Mouse (Mus musculus) left cerebral cortex, adult 11 months (tissue): ENCODE measurements around the gene Vash1.

Experiments
- DNase-seq: peaks from one replicate; pipeline ENCODE4 v3.0.0; 2022; ENCODE audit warnings: low spot score

The Vash1 gene

GRCm38 (mm10) chr12:86683698-86684097, 5.2 kb downstream of the Vash1 start:
- no peak for DNase-seq

- DNase-seq: no peak
Measured at GRCm38 (mm10) chr12:86685275-86685674, 6.8 kb downstream of the Vash1 start.

GRCm38 (mm10) chr12:86686551-86687330, 8.2 kb downstream of the Vash1 start:
- DNase-seq: no peak

GRCm38 (mm10) chr12:86687445-86687955, 9.0 kb downstream of the Vash1 start:
- no peak for DNase-seq

GRCm38 (mm10) chr12:86687971-86688573, 9.6 kb downstream of the Vash1 start:
- DNase-seq: no peak

GRCm38 (mm10) chr12:86688917-86689316, 10.4 kb downstream of the Vash1 start:
- DNase-seq: no peak

- no peak for DNase-seq
Measured at GRCm38 (mm10) chr12:86690700-86691485, 12.4 kb downstream of the Vash1 start.

GRCm38 (mm10) chr12:86692471-86693356, 14.2 kb downstream of the Vash1 start:
- no peak for DNase-seq

- DNase-seq: no peak
Measured at GRCm38 (mm10) chr12:86693389-86693788, 14.9 kb downstream of the Vash1 start.

GRCm38 (mm10) chr12:86694441-86694840, 15.9 kb downstream of the Vash1 start:
- DNase-seq: no peak

GRCm38 (mm10) chr12:86697996-86698395, 19.5 kb downstream of the Vash1 start:
- no peak for DNase-seq

GRCm38 (mm10) chr12:86698537-86698936, 20.0 kb downstream of the Vash1 start:
- no peak for DNase-seq

- peak; percentile 83 for DNase-seq
Measured at GRCm38 (mm10) chr12:86699965-86700926, 21.7 kb downstream of the Vash1 start.

GRCm38 (mm10) chr12:86700927-86701310, 22.4 kb downstream of the Vash1 start:
- DNase-seq: no peak

- DNase-seq: no peak
Measured at GRCm38 (mm10) chr12:86701491-86701890, 23.0 kb downstream of the Vash1 start.

GRCm38 (mm10) chr12:86702690-86703089, 24.2 kb downstream of the Vash1 start:
- DNase-seq: no peak

- DNase-seq: no peak
Measured at GRCm38 (mm10) chr12:86705843-86706242, 27.3 kb downstream of the Vash1 start.

GRCm38 (mm10) chr12:86714026-86714425, 35.5 kb downstream of the Vash1 start:
- DNase-seq: no peak

- DNase-seq: peak; percentile 45
Measured at GRCm38 (mm10) chr12:86715401-86715800, 36.9 kb downstream of the Vash1 start.

- no peak for DNase-seq
Measured at GRCm38 (mm10) chr12:86716962-86717361, 38.5 kb downstream of the Vash1 start.
